Mouse (Mus musculus) brain, embryonic 14.5 days (tissue): ENCODE measurements at regions not wholly inside any gene's neighbourhood (a gene's known extent, or its start where the extent isn't known, plus 50 kb on each side); places are given as distances from the start of the nearest gene placed in this dataset.

ENCODE experiments used
- DNase-seq: peaks from one replicate; pipeline ENCODE4 v3.0.0-alpha.2; 2011; ENCODE audit warnings: low read depth
- CTCF ChIP-seq: fragments of 200-500 bp; IDR thresholded peaks from 2 replicates; pipeline ENCODE4 v1.5.1; 2012; ENCODE audit warnings: inconsistent platforms, mild to moderate bottlenecking, moderate library complexity, borderline replicate concordance; ENCODE audit not compliant: insufficient read depth, insufficient read length; ENCODE audit errors: extremely low read depth
- POLR2A ChIP-seq: fragments of 200-500 bp; IDR thresholded peaks from 2 replicates; pipeline ENCODE4 v1.6.1; 2012; ENCODE audit warnings: mild to moderate bottlenecking, inconsistent platforms, borderline replicate concordance; ENCODE audit not compliant: poor library complexity, insufficient read depth, insufficient read length, severe bottlenecking; ENCODE audit errors: extremely low read depth

DNA sequence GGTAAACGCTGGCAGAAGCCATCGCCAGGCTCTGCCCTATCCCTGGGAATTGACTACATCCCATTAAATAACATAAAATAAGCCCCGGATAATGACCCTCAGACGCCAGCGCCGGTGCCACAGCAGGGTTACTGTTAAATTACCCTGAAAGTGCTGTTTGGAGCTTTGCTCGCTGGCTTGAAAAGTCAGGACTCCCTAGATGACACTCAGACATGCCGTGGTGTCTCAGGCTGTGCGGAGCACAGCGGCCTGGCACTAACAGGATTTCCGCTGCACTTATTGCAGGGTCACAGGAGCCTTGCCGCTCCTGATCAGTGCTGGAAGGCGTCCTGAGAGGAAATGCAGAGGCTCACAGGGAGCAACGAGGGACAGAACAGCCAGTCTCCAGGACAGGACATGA, 175.2 kb downstream of the Cryba4 start:
- TF ChIP-seq POLR2A (no peak), CTCF (no peak)
- peak; percentile 69 for DNase-seq

GRCm38 (mm10) chr5:112077840-112078600, 174.3 kb downstream of the Cryba4 start:
- TF ChIP-seq CTCF (peak; percentile 54; the same call in 1 of the 2 replicates), POLR2A (no peak)
- peak; percentile 84 for DNase-seq

- peak; percentile 62 for DNase-seq
- TF ChIP-seq POLR2A (no peak), CTCF (no peak)
Measured at GRCm38 (mm10) chr5:112081006-112081405, 171.3 kb downstream of the Cryba4 start.

DNA sequence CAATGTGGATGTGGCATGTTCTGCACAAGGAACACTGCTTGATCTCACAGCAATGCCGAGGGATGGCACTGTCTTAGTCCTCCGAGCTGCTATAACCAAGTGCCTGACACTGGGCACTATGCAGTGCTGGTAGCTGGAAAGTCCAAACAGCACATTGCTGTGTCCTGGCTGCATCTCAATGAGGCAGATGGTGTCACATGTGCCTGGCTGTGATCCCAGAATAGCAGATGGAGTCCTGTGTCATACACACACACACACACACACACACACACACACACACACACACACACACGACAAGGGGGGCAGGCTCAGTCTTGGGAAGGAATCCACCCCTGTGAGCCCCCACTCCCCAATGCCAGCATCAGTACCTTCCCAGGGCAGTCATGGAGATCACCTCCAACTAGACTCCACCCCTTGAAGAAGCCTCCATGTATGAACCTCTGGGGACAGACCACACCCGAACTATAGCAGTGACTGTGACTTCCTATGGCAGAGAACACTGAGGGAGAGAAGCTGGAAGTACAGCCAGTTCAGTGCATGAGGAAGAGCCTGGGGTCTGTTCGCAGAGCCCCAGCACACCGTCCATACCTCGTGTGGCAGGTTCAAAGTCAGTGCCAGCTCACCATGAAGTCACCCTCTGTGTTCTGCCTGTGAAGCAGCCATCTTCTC, 160.3 kb downstream of the Cryba4 start:
- DNase-seq = peak; percentile 93

GRCm38 (mm10) chr5:112093905-112094571, 158.3 kb downstream of the Cryba4 start:
- DNase-seq = peak; percentile 96
- TF ChIP-seq POLR2A (no peak), CTCF (no peak)

More for the DNA sequence above, 160.3 kb downstream of the Cryba4 start:
- no peak for TF ChIP-seq CTCF
- TF ChIP-seq POLR2A = no peak

DNA sequence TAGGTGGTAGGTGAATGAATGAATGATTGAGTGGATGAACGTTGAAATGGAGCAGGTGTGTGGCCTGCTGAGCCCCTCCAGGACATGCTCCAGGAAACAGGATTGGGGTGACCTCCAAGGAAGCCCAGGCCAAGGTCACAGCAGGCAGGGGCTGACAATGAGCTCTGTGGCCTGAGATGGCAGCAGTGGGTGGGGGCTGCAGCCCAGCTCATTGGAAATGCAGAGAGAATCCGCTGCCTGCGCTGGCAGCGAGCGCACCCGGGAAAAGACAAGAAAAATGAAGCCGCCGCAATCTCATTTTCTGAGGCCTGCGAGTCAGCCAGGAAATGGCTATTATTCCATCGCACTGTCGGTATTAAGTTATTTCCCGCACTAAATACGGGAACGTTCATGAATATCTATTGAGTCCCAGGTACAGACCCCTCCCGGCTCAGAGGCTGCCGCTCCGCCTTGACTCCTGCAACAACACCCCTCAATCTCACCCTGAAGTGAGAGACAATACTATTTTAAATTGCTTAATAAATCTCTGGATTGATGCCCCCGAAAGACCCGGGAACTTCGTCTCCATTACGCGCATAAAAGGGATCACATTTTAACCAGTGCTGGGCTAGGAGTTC, 153.7 kb downstream of the Cryba4 start:
- TF ChIP-seq POLR2A (no peak), CTCF (no peak)
- peak; percentile 77 for DNase-seq

DNA sequence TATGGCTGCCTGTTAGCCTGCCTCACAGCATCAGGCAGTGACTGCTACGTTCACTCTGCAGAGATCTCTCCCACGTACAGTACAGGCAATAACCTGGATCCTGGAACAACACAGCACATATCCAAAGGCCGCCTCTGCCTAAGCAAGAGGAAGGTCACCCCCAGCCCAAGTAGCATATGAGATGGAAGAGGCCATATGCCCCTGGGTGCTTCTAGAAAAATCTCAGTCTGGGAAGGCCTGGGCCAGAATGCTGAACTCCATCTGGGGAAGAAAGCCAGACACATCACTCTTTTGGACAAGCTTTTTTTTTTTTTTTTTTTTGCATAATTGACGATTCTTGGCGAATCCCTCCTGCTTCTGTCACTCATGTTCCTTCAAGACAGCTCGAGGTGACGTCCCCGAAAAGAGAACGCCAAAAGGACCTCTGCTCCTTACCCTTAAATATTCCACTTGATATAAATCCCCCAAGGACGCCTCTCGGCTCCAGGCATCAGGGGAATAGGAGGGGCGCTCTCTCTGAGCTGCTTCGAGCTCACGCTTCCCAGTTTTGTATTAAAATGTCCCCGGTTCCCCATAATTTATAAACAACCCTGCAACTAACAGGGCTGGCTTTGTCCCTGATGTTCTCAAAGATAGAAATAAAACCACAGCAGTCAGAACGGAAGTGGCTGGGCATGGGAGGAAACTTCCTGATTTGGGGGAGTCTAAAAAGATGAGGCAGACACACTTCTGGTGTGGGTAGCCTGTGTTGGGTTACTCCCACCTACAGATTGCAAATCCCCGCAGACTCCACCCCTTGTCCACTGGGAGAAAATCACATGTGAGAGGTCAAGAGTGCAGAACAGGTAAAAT, 150.4 kb downstream of the Cryba4 start:
- no peak for TF ChIP-seq POLR2A
- TF ChIP-seq CTCF = no peak
- peak; percentile 85 for DNase-seq

- TF ChIP-seq CTCF (peak; percentile 18; the same call in 1 of the 2 replicates), POLR2A (no peak)
- DNase-seq = peak; percentile 95
Measured at GRCm38 (mm10) chr5:112110306-112110969, 141.9 kb downstream of the Cryba4 start.

- no peak for DNase-seq
- no peak for TF ChIP-seq CTCF
- TF ChIP-seq POLR2A = no peak
Measured at GRCm38 (mm10) chr5:112120766-112121165, 131.6 kb downstream of the Cryba4 start.

GRCm38 (mm10) chr5:112121554-112121953, 130.8 kb downstream of the Cryba4 start:
- peak; percentile 79 for DNase-seq
- no peak for TF ChIP-seq CTCF
- TF ChIP-seq POLR2A = no peak
